Mouse (Mus musculus) heart, embryonic 16.5 days (tissue): Measurements from ENCODE around the gene B3galt4. TPM values are rescaled to one million over a fixed set of nuclear protein-coding genes. Genes with fewer than 3 reads are reported as not detected.
A peak's percentile ranks its signal among the peaks of the same experiment; 100 is the strongest.
"Not testable (repeated sequence)": the region's sequence is repeated elsewhere in the genome, so short reads cannot be mapped to it uniquely, and the experiment has no call there.

Experiments
- ATAC-seq: fragments of 200-750 bp; cut with Nextera tagmentation; replicated peaks from 2 replicates; pipeline ENCODE4 v1.8.0; 2017; ENCODE audit warnings: moderate number of reproducible peaks; ENCODE audit not compliant: insufficient read depth, low FRiP score; ENCODE audit errors: extremely low read depth
- H3K27ac ChIP-seq: fragments of 300-500 bp; sonication (generic); 2 replicates; pipeline ENCODE4 v1.5.1; 2014; ENCODE audit warnings: mild to moderate bottlenecking, low read length, control low read depth, moderate library complexity
- H3K27me3 ChIP-seq: fragments of 300-500 bp; sonication (generic); 2 replicates; pipeline ENCODE4 v1.6.1; 2014; ENCODE audit warnings: low read length, mixed read lengths; ENCODE audit not compliant: control insufficient read depth, insufficient read depth
- H3K36me3 ChIP-seq: fragments of 300-500 bp; sonication (generic); 2 replicates; pipeline ENCODE4 v1.6.1; 2014; ENCODE audit not compliant: control insufficient read depth, insufficient read depth
- H3K4me1 ChIP-seq: fragments of 300-500 bp; sonication (generic); 2 replicates; pipeline ENCODE4 v1.6.1; 2014; ENCODE audit warnings: low read length, mixed read lengths; ENCODE audit not compliant: control insufficient read depth, insufficient read depth
- H3K4me2 ChIP-seq: fragments of 300-500 bp; sonication (generic); 2 replicates; pipeline ENCODE4 v1.6.1; 2014; ENCODE audit warnings: low read depth, mild to moderate bottlenecking, control low read depth, low read length
- H3K4me3 ChIP-seq: fragments of 300-500 bp; sonication (generic); 2 replicates; pipeline ENCODE4 v1.5.1; 2014; ENCODE audit warnings: mild to moderate bottlenecking, control low read depth, low read length
- H3K9ac ChIP-seq: fragments of 300-500 bp; sonication (generic); 2 replicates; pipeline ENCODE4 v1.6.1; 2014; ENCODE audit warnings: low read length, control low read depth
- H3K9me3 ChIP-seq: fragments of 300-500 bp; sonication (generic); replicated peaks from 2 replicates; pipeline ENCODE4 v1.6.1; 2016; ENCODE audit warnings: low read length; ENCODE audit not compliant: control insufficient read depth
- WGBS: fragments of 180-500 bp; shearing (Covaris S2); extraction: QIAGEN DNeasy Blood & Tissue Kit; methylation state at CpG from one replicate; pipeline ENCODE4 v1.1.7; 2014; 5-methylcytosine and 5-hydroxymethylcytosine counted together
- polyA plus RNA-seq: library from polyadenylated mRNA; unstranded; fragments of >200 nt; fragmentation: Nextera tagmentation; extraction: Ambion mirVana; gene quantifications from 2 replicates; pipeline ENCODE4 v1.2.1, GENCODE M21; 2015

The B3galt4 gene
- polyA plus RNA-seq, 1 experiment from 2014 or later = 5.8 TPM

DNA sequence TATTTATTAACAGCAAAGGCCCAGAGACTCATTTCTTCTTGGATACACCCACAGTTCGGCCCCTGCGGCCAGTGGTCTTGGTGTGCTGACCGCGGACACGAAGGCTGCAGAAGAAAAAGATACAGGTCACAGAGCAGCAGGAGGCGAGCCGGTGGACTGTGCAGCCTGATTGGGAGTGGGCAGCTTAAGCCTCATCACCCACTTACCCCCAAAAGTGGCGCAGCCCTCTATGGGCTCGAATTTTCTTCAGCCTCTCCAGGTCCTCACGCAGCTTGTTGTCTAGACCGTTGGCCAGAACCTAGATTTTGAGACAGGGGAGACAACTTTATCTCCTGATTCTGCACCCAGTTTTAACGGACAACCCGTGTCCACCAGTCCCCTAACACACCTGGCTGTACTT is 727 bp upstream of the B3galt4 start:
- not testable (repeated sequence) for ATAC-seq, H3K9me3 ChIP-seq, H3K27me3 ChIP-seq, H3K27ac ChIP-seq
- WGBS = 73% methylated on average over 13 of the region's 13 CpGs
- Histone ChIP-seq H3K4me1 (peaks cover 52% of the 10 kb centered on the region), H3K9ac (peak overlapping the region; percentile 78), H3K4me3 (peak overlapping the region; percentile 63), H3K36me3 (peaks cover 29% of the 10 kb centered on the region), H3K4me2 (peak overlapping the region; percentile 98)

- Histone ChIP-seq H3K27ac (peak overlapping the region; percentile 87; the same call in 1 of the 2 replicates), H3K4me3 (peak overlapping the region; percentile 63), H3K4me2 (peak overlapping the region; percentile 98), H3K27me3 (no peaks in the 10 kb centered on the region), H3K36me3 (peaks cover 30% of the 10 kb centered on the region), H3K9me3 (no peaks in the 10 kb centered on the region), H3K9ac (peak overlapping the region; percentile 78), H3K4me1 (peaks cover 46% of the 10 kb centered on the region)
- no peak for ATAC-seq
- 76% methylated on average over 10 of the region's 10 CpGs for WGBS
Observed at GRCm38 (mm10) chr17:33950131-33950625, 1.1 kb downstream of the B3galt4 start.

- H3K9me3 ChIP-seq = no peaks in the 10 kb centered on the region
- ATAC-seq = no peak
- peaks cover 36% of the 10 kb centered on the region for H3K36me3 ChIP-seq
- WGBS = 86% methylated on average over 19 of the region's 19 CpGs
- no peaks in the 10 kb centered on the region for H3K27me3 ChIP-seq
- H3K4me1 ChIP-seq = peaks cover 39% of the 10 kb centered on the region
- no peak overlapping the region for H3K9ac ChIP-seq
- no peak overlapping the region for H3K4me2 ChIP-seq
- H3K4me3 ChIP-seq = no peak overlapping the region
- no peak overlapping the region for H3K27ac ChIP-seq
Observed at GRCm38 (mm10) chr17:33948905-33949537, 2.3 kb downstream of the B3galt4 start.

- no peak for ATAC-seq
- H3K9ac ChIP-seq = no peak overlapping the region
- no peak overlapping the region for H3K27ac ChIP-seq
- H3K9me3 ChIP-seq = no peaks in the 10 kb centered on the region
- H3K27me3 ChIP-seq = no peaks in the 10 kb centered on the region
- no peak overlapping the region for H3K4me2 ChIP-seq
- H3K4me3 ChIP-seq = no peak overlapping the region
- peaks cover 32% of the 10 kb centered on the region for H3K36me3 ChIP-seq
- 85% methylated on average over 22 of the region's 22 CpGs for WGBS
- H3K4me1 ChIP-seq = peaks cover 32% of the 10 kb centered on the region
Observed at GRCm38 (mm10) chr17:33948090-33948904, 3.0 kb downstream of the B3galt4 start.

GRCm38 (mm10) chr17:33947430-33948089 is 3.7 kb downstream of the B3galt4 start:
- WGBS = 78% methylated on average over 10 of the region's 10 CpGs
- H3K4me3 ChIP-seq = no peak overlapping the region
- H3K4me1 ChIP-seq = peaks cover 24% of the 10 kb centered on the region
- peaks cover 27% of the 10 kb centered on the region for H3K36me3 ChIP-seq
- no peak overlapping the region for H3K27ac ChIP-seq
- no peak overlapping the region for H3K9ac ChIP-seq
- no peak for ATAC-seq
- no peak overlapping the region for H3K4me2 ChIP-seq
- no peaks in the 10 kb centered on the region for H3K9me3 ChIP-seq
- no peaks in the 10 kb centered on the region for H3K27me3 ChIP-seq

DNA sequence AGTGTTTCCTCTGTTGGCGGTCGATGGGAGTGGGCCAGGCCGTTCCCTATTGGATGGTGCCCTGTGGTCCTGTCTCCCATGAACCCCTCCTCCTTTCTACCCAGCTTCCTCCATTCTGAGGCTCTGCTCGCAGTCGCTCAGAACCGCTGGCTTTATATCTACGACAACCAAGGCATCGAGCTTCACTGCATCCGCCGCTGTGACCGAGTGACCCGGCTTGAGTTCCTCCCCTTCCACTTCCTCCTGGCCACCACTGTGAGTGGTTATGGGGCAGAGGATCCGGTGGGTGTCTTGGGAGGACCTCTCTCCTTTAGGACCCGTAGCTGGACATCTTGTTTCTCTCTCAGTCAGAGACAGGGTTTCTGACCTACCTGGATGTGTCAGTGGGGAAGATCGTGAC is 7.8 kb downstream of the B3galt4 start:
- H3K27me3 ChIP-seq = no peaks in the 10 kb centered on the region
- WGBS = 92% methylated on average over 15 of the region's 15 CpGs
- no peaks in the 10 kb centered on the region for H3K9me3 ChIP-seq
- H3K4me2 ChIP-seq = no peak overlapping the region
- H3K36me3 ChIP-seq = peaks cover 19% of the 10 kb centered on the region
- H3K4me1 ChIP-seq = peaks cover 15% of the 10 kb centered on the region
- no peak overlapping the region for H3K4me3 ChIP-seq
- ATAC-seq = no peak
- H3K27ac ChIP-seq = no peak overlapping the region
- no peak overlapping the region for H3K9ac ChIP-seq

DNA sequence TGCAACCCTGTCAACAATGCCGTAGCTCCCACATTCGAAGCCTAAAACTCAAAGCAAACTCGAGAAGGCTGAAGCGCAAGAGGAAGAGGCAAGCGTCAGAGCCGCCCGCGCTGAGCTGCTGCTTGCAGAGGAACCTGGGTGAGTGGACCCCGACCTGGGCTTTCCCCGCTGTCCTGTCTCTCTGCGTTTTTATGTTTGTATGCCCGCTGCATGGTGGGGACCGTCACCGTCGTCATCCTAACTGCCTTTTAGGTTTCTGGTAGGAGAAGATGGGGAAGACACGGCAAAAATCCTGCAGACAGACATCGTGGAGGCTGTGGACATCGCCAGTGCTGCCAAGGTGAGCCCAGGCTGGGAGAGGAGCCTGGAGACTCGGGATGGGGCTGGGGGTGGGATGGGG is 9.9 kb downstream of the B3galt4 start:
- no peaks in the 10 kb centered on the region for H3K9me3 ChIP-seq
- no peak overlapping the region for H3K27ac ChIP-seq
- H3K9ac ChIP-seq = peak overlapping the region; percentile 89
- H3K27me3 ChIP-seq = no peaks in the 10 kb centered on the region
- peak overlapping the region; percentile 87 for H3K4me3 ChIP-seq
- H3K4me1 ChIP-seq = peaks cover 15% of the 10 kb centered on the region
- peaks cover 19% of the 10 kb centered on the region for H3K36me3 ChIP-seq
- H3K4me2 ChIP-seq = peak overlapping the region; percentile 77
- ATAC-seq = no peak
- 48% methylated on average over 19 of the region's 19 CpGs for WGBS

DNA sequence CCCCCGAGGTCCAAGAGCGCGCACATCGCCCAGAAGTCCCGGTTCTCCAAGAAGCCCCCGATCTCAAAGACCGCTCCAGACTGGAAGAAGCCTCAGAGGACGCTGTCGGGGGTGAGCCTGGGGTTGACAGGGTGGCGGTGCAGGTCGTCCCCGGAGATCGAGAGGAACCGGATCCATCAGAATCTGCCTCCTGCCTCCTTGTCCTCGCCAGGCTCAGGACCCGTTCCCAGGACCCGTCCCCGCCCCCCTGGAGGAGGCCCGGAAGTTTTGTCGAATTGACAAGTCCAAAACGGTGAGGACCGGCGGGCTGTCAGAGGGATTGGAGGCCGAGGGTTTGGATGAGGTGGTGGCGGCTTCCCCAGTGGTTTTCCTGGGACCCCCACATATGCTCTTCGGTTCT is 10.3 kb downstream of the B3galt4 start:
- Histone ChIP-seq H3K4me3 (peak overlapping the region; percentile 87), H3K36me3 (peaks cover 20% of the 10 kb centered on the region), H3K9me3 (no peaks in the 10 kb centered on the region), H3K27ac (no peak overlapping the region), H3K4me1 (peaks cover 15% of the 10 kb centered on the region), H3K4me2 (peak overlapping the region; percentile 77), H3K27me3 (no peaks in the 10 kb centered on the region), H3K9ac (peak overlapping the region; percentile 89)
- ATAC-seq = 0 out of 2 replicates have a peak, but pooled peaks have one; percentile 12
- under 1% methylated on average over 26 of the region's 26 CpGs for WGBS
